Comparison of ENCODE assay signal across 20 mouse cellular contexts in genomic region chr10:21702134-21702533, GRCm38 (mm10).
"Had no signal": no experiment of that assay in that cellular context is flagged by ENCODE, and none has a peak within 500 bp of the region (broad histone marks: within the 10 kb centered on the region; RNA-seq: fewer than 3 reads in every experiment).

No protein-coding gene starts in this region.

- H3K4me2 ChIP-seq: limb, embryonic 13.5 days; liver, embryonic 12.5 days; liver, embryonic 15.5 days; lung, embryonic 15.5 days; midbrain, embryonic 12.5 days; midbrain, embryonic 15.5 days; neural tube, embryonic 12.5 days; neural tube, embryonic 15.5 days had no signal

- ATAC-seq: liver, embryonic 12.5 days; midbrain, embryonic 15.5 days had no signal

- H3K4me3 ChIP-seq: layer of hippocampus, adult 2 months; limb, embryonic 10.5 days; limb, embryonic 13.5 days; liver, embryonic 12.5 days; liver, embryonic 15.5 days; lung, embryonic 15.5 days; midbrain, embryonic 12.5 days; midbrain, embryonic 15.5 days; neural tube, embryonic 12.5 days; neural tube, embryonic 15.5 days had no signal

- H3K36me3 ChIP-seq: limb, embryonic 10.5 days; limb, embryonic 13.5 days; liver, embryonic 12.5 days; liver, embryonic 15.5 days; lung, embryonic 15.5 days; midbrain, embryonic 12.5 days; midbrain, embryonic 15.5 days; neural tube, embryonic 12.5 days; neural tube, embryonic 15.5 days had no signal

- H3K27ac ChIP-seq: limb, embryonic 10.5 days; limb, embryonic 13.5 days; liver, embryonic 12.5 days; liver, embryonic 15.5 days; lung, embryonic 15.5 days; macrophage; midbrain, embryonic 12.5 days; midbrain, embryonic 15.5 days; neural tube, embryonic 12.5 days; neural tube, embryonic 15.5 days; stomach, postnatal 0 days had no signal

- H3K27me3 ChIP-seq: limb, embryonic 13.5 days; liver, embryonic 12.5 days; liver, embryonic 15.5 days; lung, embryonic 15.5 days; midbrain, embryonic 15.5 days; neural tube, embryonic 12.5 days; neural tube, embryonic 15.5 days had no signal

- H3K4me1 ChIP-seq: limb, embryonic 10.5 days; limb, embryonic 13.5 days; liver, embryonic 12.5 days; liver, embryonic 15.5 days; lung, embryonic 15.5 days; midbrain, embryonic 12.5 days; midbrain, embryonic 15.5 days; neural tube, embryonic 12.5 days; neural tube, embryonic 15.5 days had no signal

- H3K9me3 ChIP-seq: limb, embryonic 10.5 days; liver, embryonic 12.5 days; liver, embryonic 15.5 days; lung, embryonic 15.5 days; midbrain, embryonic 12.5 days; midbrain, embryonic 15.5 days; neural tube, embryonic 12.5 days; neural tube, embryonic 15.5 days had no signal

- H3K9ac ChIP-seq: limb, embryonic 13.5 days; liver, embryonic 12.5 days; liver, embryonic 15.5 days; lung, embryonic 15.5 days; midbrain, embryonic 12.5 days; midbrain, embryonic 15.5 days; neural tube, embryonic 12.5 days; neural tube, embryonic 15.5 days had no signal

- DNase-seq: layer of hippocampus, postnatal 36 days; liver; right cerebral cortex, adult 18-20 months; right cerebral cortex, postnatal 14 days; right cerebral cortex, postnatal 4 days; thymus, adult 2 months; thymus, postnatal 14 days; thymus, postnatal 4 days had no signal
